Mouse (Mus musculus) neutrophil, adult 5-6 weeks (primary cell): Measurements from ENCODE around the gene Prg2. TPM values are rescaled to one million over a fixed set of nuclear protein-coding genes. Genes with fewer than 3 reads are reported as not detected.

ENCODE experiments used
- ATAC-seq: fragments of 151-379, 151-347 bp; 2 replicates; pipeline ENCODE4 v1.8.0; 2017; ENCODE audit warnings: mild to moderate bottlenecking, moderate TSS enrichment; ENCODE audit not compliant: insufficient number of reproducible peaks, poor library complexity, low FRiP score, severe bottlenecking; ENCODE audit errors: extremely low read depth
- total RNA-seq: library from RNA; stranded (forward); fragments of 200-1000 nt; gene quantifications from 2 replicates; pipeline ENCODE4 v1.2.3, GENCODE M21; 2017

The Prg2 gene
- total RNA-seq, 1 experiment from 2014 or later, result 0.93 TPM

- no peak for ATAC-seq
Measured at GRCm38 (mm10) chr2:85013826-85014587, 33.7 kb downstream of the Prg2 start.

GRCm38 (mm10) chr2:85014588-85014982, 34.3 kb downstream of the Prg2 start:
- no peak for ATAC-seq

DNA sequence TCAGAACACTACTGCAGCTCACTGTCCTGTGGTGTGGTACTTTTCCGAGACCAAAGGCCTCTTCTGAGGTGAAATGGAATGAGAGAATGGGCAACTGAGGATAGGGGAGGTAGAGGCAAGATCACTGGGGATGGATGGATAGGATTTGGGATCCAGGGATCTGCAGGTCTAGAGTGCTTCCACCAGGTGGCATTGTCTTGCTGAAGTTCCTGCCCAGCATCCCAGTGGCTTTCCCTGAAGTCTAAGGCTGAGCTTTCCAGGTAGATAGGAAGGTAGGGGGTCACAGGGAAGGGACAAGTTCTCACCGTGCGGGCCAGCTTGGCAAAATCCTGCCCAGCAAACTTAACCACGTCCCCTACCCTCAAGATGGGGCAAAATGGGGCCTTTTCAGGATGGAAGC, 41.8 kb downstream of the Prg2 start:
- ATAC-seq, result no peak

- ATAC-seq, result no peak
Measured at GRCm38 (mm10) chr2:85026178-85026577, 45.9 kb downstream of the Prg2 start.

- peak; percentile 72 for ATAC-seq
Measured at GRCm38 (mm10) chr2:85027281-85027680, 47.0 kb downstream of the Prg2 start.

GRCm38 (mm10) chr2:85029897-85030296, 49.6 kb downstream of the Prg2 start:
- no peak for ATAC-seq

DNA sequence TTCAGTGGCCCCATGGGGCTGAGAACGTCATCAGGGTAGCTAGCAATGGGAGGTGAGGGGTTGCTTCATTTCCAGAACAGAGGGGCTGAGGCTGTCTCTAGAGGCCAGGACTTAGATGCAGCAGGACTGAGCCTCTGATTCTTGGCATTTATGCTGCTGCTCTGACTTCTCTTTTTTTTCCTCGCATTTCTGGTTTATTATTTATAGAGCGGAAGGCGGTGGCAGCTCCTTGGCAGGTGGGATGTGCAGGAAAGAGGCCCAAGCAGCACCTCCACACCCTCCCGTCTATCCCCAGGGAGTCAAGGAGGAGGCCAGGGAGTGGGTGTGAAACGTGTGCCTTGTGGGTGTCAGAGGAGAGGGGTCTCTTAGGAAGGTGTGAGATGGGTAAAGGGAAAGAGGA, 50.7 kb downstream of the Prg2 start:
- ATAC-seq, result no peak

GRCm38 (mm10) chr2:85033121-85033520, 52.9 kb downstream of the Prg2 start:
- ATAC-seq, result no peak

Other genes with a start within 250 kb of the Prg2 start
- gene Ypel4, start 246.4 kb upstream of the Prg2 start, total RNA-seq, result 0.23 and 0.25 TPM in 2 replicates
- gene Gm19426, start 236.8 kb upstream of the Prg2 start, total RNA-seq, result not detected in 2 replicates
- not detected in 2 replicates for gene Serping1, start 205.0 kb upstream of the Prg2 start, total RNA-seq
- 95.3 and 99.8 TPM in 2 replicates for gene Ube2l6, start 181.6 kb upstream of the Prg2 start, total RNA-seq
- not detected in 2 replicates for gene Smtnl1, start 157.8 kb upstream of the Prg2 start, total RNA-seq
- gene Timm10, start 153.5 kb upstream of the Prg2 start, total RNA-seq, result 10.0 and 10.3 TPM in 2 replicates
- gene Slc43a1, start 141.6 kb upstream of the Prg2 start, total RNA-seq, result 3.4 and 4.7 TPM in 2 replicates
- gene Rtn4rl2, start 93.8 kb upstream of the Prg2 start, total RNA-seq, result not detected in 2 replicates
- 2.7 and 2.9 TPM in 2 replicates for gene Slc43a3, start 43.9 kb upstream of the Prg2 start, total RNA-seq
- gene Prg3, start 7.8 kb downstream of the Prg2 start, total RNA-seq, result not detected in 2 replicates
- 133 and 139 TPM in 2 replicates for gene Ssrp1, start 56.8 kb downstream of the Prg2 start, total RNA-seq
- gene P2rx3, start 57.0 kb downstream of the Prg2 start, total RNA-seq, result not detected in 2 replicates
- gene Tnks1bp1, start 67.6 kb downstream of the Prg2 start, total RNA-seq, result 10.6 and 13.3 TPM in 2 replicates
- gene Aplnr, start 155.8 kb downstream of the Prg2 start, total RNA-seq, result 0.47 TPM in 1 of 2 replicates, not detected in the other
- not detected in 2 replicates for gene Lrrc55, start 216.7 kb downstream of the Prg2 start, total RNA-seq